In the genomic region with DNA sequence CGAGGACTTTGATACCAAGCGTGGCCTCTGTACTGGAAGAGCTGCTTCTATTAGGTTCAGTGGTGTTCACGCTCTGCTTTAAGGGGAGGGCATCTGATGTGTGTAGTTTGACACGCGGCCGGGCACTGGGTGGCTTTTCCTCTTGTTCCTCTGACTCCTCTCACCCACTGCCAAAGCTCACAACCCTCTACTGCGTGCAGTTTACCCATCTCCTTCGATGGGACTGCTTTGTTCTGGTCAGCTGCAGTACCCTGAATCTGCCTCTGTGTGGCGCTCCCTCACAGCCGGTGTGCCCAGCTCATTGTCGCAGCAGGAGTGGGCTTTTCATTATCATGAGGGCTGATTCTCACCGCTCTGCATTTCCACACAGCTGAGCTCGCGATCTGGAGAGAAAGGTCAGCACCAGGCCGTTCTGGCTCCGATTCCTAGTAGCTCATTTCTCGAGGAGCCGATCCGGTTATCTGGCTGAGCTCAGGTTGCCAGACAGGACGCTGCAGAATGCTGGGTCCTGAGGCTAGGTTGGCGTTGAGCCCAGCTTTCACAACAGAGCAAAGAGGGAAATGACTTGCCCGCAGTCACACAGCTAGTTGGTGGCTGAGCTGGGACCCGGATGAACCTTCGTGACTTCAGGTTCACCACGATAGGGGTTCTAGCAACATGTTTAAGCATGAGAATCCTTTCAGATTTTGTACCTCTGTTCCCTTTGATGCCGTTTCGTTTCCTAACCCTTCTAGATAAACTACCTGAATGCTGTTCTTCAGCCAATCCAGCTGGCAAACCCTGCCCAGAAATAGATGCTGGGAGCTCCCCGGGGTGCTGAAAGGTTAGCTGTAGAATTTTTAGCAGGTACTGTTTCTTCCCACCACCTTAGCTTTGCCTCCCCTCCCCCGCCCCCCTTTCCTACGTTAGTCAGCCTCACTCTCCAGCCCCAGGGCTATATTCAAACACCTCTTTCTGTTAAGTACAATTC, we compare ENCODE assay signal across 1 mouse cellular context.
TF ChIP-seq lines count a peak whose summit lies in the region.

No protein-coding gene starts in this region.

TF ChIP-seq in myocyte, 11 proteins besides CTCF, POLR2A, EP300 and RAD21:
- peak; percentile 20 for TF ChIP-seq POLR2AphosphoS2 (IDR thresholded peaks at IDR 0.05; ENCODE audit: insufficient read length, low read depth)
- TF ChIP-seq USF1 (IDR thresholded peaks at IDR 0.05; ENCODE audit: low read depth), result no peak
